Mouse (Mus musculus): ENCODE measurements at regions not wholly inside any gene's neighbourhood (a gene's known extent, or its start where the extent isn't known, plus 50 kb on each side); places are given as distances from the start of the nearest gene placed in this dataset.

GRCm38 (mm10) chr7:121563526-121563925 is 143.5 kb downstream of the Usp31 start:
- ATAC-seq (ENCODE audit: insufficient number of reproducible peaks, insufficient read depth, low FRiP score, low read depth), result no peak
- no peak overlapping the region for H3K27ac ChIP-seq (ENCODE audit: low read length)
- no peak overlapping the region for H3K4me2 ChIP-seq (replicated peaks; ENCODE audit: low read depth, low read length)
- H3K27me3 ChIP-seq (ENCODE audit: control insufficient read depth, insufficient read depth, low read length), result no peaks in the 10 kb centered on the region
- no peaks in the 10 kb centered on the region for H3K36me3 ChIP-seq (ENCODE audit: control insufficient read depth, insufficient read depth, low read length)
- 32% methylated on average over 5 of the region's 5 CpGs for WGBS
- H3K9ac ChIP-seq (replicated peaks; ENCODE audit: low read depth, low read length), result no peak overlapping the region
- H3K9me3 ChIP-seq (ENCODE audit: control insufficient read depth, low read depth, low read length), result no peaks in the 10 kb centered on the region
- H3K4me1 ChIP-seq (ENCODE audit: control insufficient read depth, insufficient read depth, low read length), result no peaks in the 10 kb centered on the region
- no peak overlapping the region for H3K4me3 ChIP-seq (ENCODE audit: low read depth, low read length)

- H3K27me3 ChIP-seq (ENCODE audit: control insufficient read depth, insufficient read depth, low read length), result no peaks in the 10 kb centered on the region
- no peak overlapping the region for H3K27ac ChIP-seq (ENCODE audit: low read length)
- no peak overlapping the region for H3K4me3 ChIP-seq (ENCODE audit: low read depth, low read length)
- no peak for ATAC-seq (ENCODE audit: insufficient number of reproducible peaks, insufficient read depth, low FRiP score, low read depth)
- no peaks in the 10 kb centered on the region for H3K36me3 ChIP-seq (ENCODE audit: control insufficient read depth, insufficient read depth, low read length)
- no peak overlapping the region for H3K9ac ChIP-seq (replicated peaks; ENCODE audit: low read depth, low read length)
- H3K4me1 ChIP-seq (ENCODE audit: control insufficient read depth, insufficient read depth, low read length), result no peaks in the 10 kb centered on the region
- H3K4me2 ChIP-seq (replicated peaks; ENCODE audit: low read depth, low read length), result no peak overlapping the region
- no peaks in the 10 kb centered on the region for H3K9me3 ChIP-seq (ENCODE audit: control insufficient read depth, low read depth, low read length)
- WGBS, result 28% methylated on average over 4 of the region's 4 CpGs
These were observed 151.6 kb downstream of the Usp31 start for GRCm38 (mm10) chr7:121555420-121555819.

All from stomach, embryonic 14.5 days (tissue).